Mouse (Mus musculus) lung, postnatal 0 days (tissue): ENCODE data around the gene Gm20388.

ENCODE experiments used
- CTCF ChIP-seq: IDR thresholded peaks from 2 replicates; pipeline ENCODE4 v1.5.1; 2016; ENCODE audit warnings: antibody characterized with exemption, mild to moderate bottlenecking
- EP300 ChIP-seq: IDR thresholded peaks from 2 replicates; pipeline ENCODE4 v1.6.1; 2016; ENCODE audit warnings: antibody characterized with exemption, mild to moderate bottlenecking, control low read depth

DNA sequence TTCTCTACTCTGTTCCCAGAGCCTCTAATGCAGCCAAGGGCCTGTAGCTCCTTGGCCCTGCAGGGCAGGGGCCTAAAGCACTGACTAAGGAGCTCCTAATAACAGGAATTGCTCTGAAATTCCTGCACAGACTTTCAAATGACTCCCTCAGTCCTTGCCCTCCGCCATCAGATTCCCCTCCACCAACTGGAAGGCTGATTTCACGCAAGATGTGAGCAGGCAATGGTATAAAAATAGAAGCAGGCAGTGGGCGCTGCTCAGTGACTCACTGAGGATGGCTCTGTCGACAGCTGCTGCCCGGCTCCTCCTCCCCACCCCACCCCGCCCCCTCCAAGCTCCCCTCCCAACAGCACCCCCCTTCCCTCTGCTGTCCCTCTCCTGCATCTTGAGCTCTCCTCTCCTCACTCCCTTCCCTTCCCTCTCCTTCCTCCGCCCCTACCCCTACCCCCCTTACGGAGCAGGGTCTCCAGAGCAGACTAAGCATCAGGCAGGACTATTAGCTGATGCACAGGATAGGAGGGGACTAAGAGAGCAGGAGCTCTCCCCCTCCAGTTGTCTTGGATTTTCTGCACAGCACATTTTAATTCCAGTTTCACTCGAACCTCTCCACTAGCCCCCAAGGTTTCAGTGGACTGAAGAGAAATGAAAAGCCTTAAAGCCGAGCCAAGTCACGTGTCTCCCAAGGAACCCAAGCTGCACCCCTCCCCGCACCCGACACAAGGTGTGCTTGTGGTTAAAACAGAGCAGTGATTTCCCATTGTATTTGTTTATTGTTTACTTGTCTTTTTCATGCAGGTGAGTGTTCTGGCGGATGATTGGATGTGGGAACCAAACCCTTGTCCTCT is 3974.3 kb downstream of the Gm20388 start:
- no peak for TF ChIP-seq CTCF
- no peak for TF ChIP-seq EP300
